34 mouse cellular contexts compared by ENCODE assay signal in the genomic region with DNA sequence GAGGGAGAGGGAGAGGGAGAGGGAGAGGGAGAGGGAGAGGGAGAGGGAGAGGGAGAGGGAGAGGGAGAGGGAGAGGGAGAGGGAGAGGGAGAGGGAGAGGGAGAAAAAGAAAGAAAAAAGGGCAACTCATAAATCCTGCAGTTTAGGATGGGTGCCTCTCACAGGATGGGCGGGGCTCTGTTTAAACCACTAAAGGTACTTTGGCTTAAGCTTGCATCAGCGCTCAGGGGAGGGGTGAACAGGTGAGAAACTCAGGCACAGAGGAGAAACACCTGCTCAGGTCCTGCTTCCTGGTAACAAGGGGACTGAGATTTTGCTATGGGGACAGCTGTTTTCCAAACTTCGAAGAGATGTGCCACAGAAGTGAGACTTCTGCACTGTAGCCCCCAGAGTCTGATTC.
A peak's percentile ranks its signal among the peaks of the same experiment; 100 is the strongest.
DNase-seq lines count a peak whose midpoint lies in the region; ATAC-seq and TF ChIP-seq lines count a peak whose summit lies in the region.
"Had no signal": no experiment of that assay in that cellular context is flagged by ENCODE, and none has a peak within 500 bp of the region (broad histone marks: within the 10 kb centered on the region; RNA-seq: fewer than 3 reads in every experiment).

No protein-coding gene starts in this region.

- TF ChIP-seq EP300 in liver, postnatal 0 days (IDR thresholded peaks at IDR 0.05; ENCODE audit: low read depth) = no peak

- ATAC-seq in forebrain, embryonic 12.5 days (ENCODE audit: low FRiP score) = no peak
- ATAC-seq in liver, embryonic 12.5 days = no peak
- no peak for ATAC-seq in liver, postnatal 0 days
- no peak for ATAC-seq in liver, embryonic 13.5 days (ENCODE audit: low read depth)
- ATAC-seq: activated CD4-positive, CD25-positive, alpha-beta regulatory T cell, adult 4 months; forebrain, embryonic 13.5 days; inflammation-experienced regulatory T-cells, adult 6 months; midbrain, embryonic 13.5 days had no signal

- no peaks in the 10 kb centered on the region for H3K27me3 ChIP-seq in forebrain, embryonic 10.5 days (ENCODE audit: poor library complexity, severe bottlenecking)
- H3K27me3 ChIP-seq in forebrain, embryonic 12.5 days = no peaks in the 10 kb centered on the region
- H3K27me3 ChIP-seq in liver, embryonic 12.5 days (replicated peaks) = 0 out of 2 replicates have a peak, but pooled peaks cover 4% of the 10 kb centered on the region
- H3K27me3 ChIP-seq in liver, postnatal 0 days (ENCODE audit: insufficient read depth, low read length) = no peaks in the 10 kb centered on the region
- no peaks in the 10 kb centered on the region for H3K27me3 ChIP-seq in liver, embryonic 13.5 days
- H3K27me3 ChIP-seq: CH12.LX; forebrain, embryonic 13.5 days; hindbrain, embryonic 15.5 days; neural tube, embryonic 15.5 days; stomach, embryonic 15.5 days had no signal

- TF ChIP-seq CTCF in liver, postnatal 0 days (IDR thresholded peaks at IDR 0.05; ENCODE audit: low read depth) = no peak

- H3K4me3 ChIP-seq in forebrain, embryonic 10.5 days = no peak overlapping the region
- no peak overlapping the region for H3K4me3 ChIP-seq in forebrain, embryonic 12.5 days (replicated peaks)
- no peak overlapping the region for H3K4me3 ChIP-seq in liver, embryonic 12.5 days
- no peak overlapping the region for H3K4me3 ChIP-seq in liver, postnatal 0 days (ENCODE audit: low read depth, low read length)
- H3K4me3 ChIP-seq in liver, embryonic 13.5 days (replicated peaks) = no peak overlapping the region
- H3K4me3 ChIP-seq: forebrain, embryonic 13.5 days; heart, embryonic 12.5 days; hindbrain, embryonic 15.5 days; limb, embryonic 13.5 days; midbrain, embryonic 13.5 days; neural tube, embryonic 15.5 days; stomach, embryonic 15.5 days had no signal

- DNase-seq in forebrain, embryonic 10.5 days (ENCODE audit: extremely low spot score, low spot score) = no peak
- no peak for DNase-seq in liver, postnatal 0 days
- no peak for DNase-seq in liver, embryonic 13.5 days
- no peak for DNase-seq in gastrocnemius, postnatal 25 days
- DNase-seq in layer of hippocampus, postnatal 14 days (ENCODE audit: low spot score in 2 of 2) = no peak
- no peak for DNase-seq in layer of hippocampus, adult 18-20 months (ENCODE audit: low spot score in 2 of 2)
- DNase-seq: adrenal gland, postnatal 10 days; cerebellum, adult 8-10 months; cerebellum, postnatal 25 days; gastrocnemius, postnatal 14 days; heart, adult 18-20 months; heart, postnatal 4 days; kidney, adult 9 months; kidney, postnatal 10 days; layer of hippocampus, adult 9-11 months; lung, adult 2 months; lung, postnatal 10 days; retina, postnatal 1 day; right cerebral cortex, postnatal 25 days; thymus, adult 2 months; thymus, postnatal 36 days had no signal

- no peak overlapping the region for H3K4me2 ChIP-seq in forebrain, embryonic 12.5 days
- H3K4me2 ChIP-seq in liver, embryonic 12.5 days = no peak overlapping the region
- H3K4me2 ChIP-seq in liver, postnatal 0 days (ENCODE audit: low read depth, low read length) = no peak overlapping the region
- H3K4me2 ChIP-seq in liver, embryonic 13.5 days = no peak overlapping the region
- H3K4me2 ChIP-seq: forebrain, embryonic 13.5 days; heart, embryonic 12.5 days; hindbrain, embryonic 15.5 days; limb, embryonic 13.5 days; midbrain, embryonic 13.5 days; neural tube, embryonic 15.5 days; stomach, embryonic 15.5 days had no signal

- peaks cover 80% of the 10 kb centered on the region for H3K4me1 ChIP-seq in forebrain, embryonic 10.5 days
- peaks cover 60% of the 10 kb centered on the region for H3K4me1 ChIP-seq in forebrain, embryonic 12.5 days
- H3K4me1 ChIP-seq in liver, embryonic 12.5 days = peaks cover 88% of the 10 kb centered on the region
- peaks cover 18% of the 10 kb centered on the region for H3K4me1 ChIP-seq in liver, postnatal 0 days (ENCODE audit: insufficient read depth)
- peaks cover 89% of the 10 kb centered on the region for H3K4me1 ChIP-seq in liver, embryonic 13.5 days (replicated peaks)

- no peak overlapping the region for H3K9ac ChIP-seq in forebrain, embryonic 12.5 days
- peak overlapping the region; percentile 79 for H3K9ac ChIP-seq in liver, embryonic 12.5 days
- no peak overlapping the region for H3K9ac ChIP-seq in liver, postnatal 0 days (replicated peaks)
- H3K9ac ChIP-seq in liver, embryonic 13.5 days = peak overlapping the region; percentile 24; the same call in 1 of the 2 replicates
- H3K9ac ChIP-seq: forebrain, embryonic 13.5 days; heart, embryonic 12.5 days; hindbrain, embryonic 15.5 days; limb, embryonic 13.5 days; midbrain, embryonic 13.5 days; neural tube, embryonic 15.5 days; stomach, embryonic 15.5 days had no signal

- H3K27ac ChIP-seq in forebrain, embryonic 10.5 days = peak overlapping the region; percentile 63
- H3K27ac ChIP-seq in forebrain, embryonic 12.5 days = no peak overlapping the region
- H3K27ac ChIP-seq in liver, embryonic 12.5 days = peak overlapping the region; percentile 99
- no peak overlapping the region for H3K27ac ChIP-seq in liver, postnatal 0 days (ENCODE audit: low read depth)
- H3K27ac ChIP-seq in liver, embryonic 13.5 days = peak overlapping the region; percentile 97
- H3K27ac ChIP-seq: forebrain, embryonic 13.5 days; hindbrain, embryonic 15.5 days; limb, embryonic 13.5 days; macrophage; midbrain, embryonic 13.5 days; neural tube, embryonic 15.5 days; stomach, embryonic 15.5 days had no signal

- H3K36me3 ChIP-seq in forebrain, embryonic 10.5 days (replicated peaks) = no peaks in the 10 kb centered on the region
- H3K36me3 ChIP-seq in forebrain, embryonic 12.5 days (replicated peaks) = no peaks in the 10 kb centered on the region
- H3K36me3 ChIP-seq in liver, embryonic 12.5 days = no peaks in the 10 kb centered on the region
- H3K36me3 ChIP-seq in liver, postnatal 0 days (replicated peaks; ENCODE audit: insufficient read depth, low read length) = no peaks in the 10 kb centered on the region
- no peaks in the 10 kb centered on the region for H3K36me3 ChIP-seq in liver, embryonic 13.5 days
- H3K36me3 ChIP-seq: heart, embryonic 12.5 days; hindbrain, embryonic 15.5 days; limb, embryonic 13.5 days; midbrain, embryonic 13.5 days; neural tube, embryonic 15.5 days; stomach, embryonic 15.5 days had no signal

- 89% methylated on average over 3 of the region's 3 CpGs for WGBS in forebrain, embryonic 10.5 days
- 89% methylated on average over 3 of the region's 3 CpGs for WGBS in forebrain, embryonic 12.5 days
- WGBS in liver, embryonic 12.5 days (ENCODE audit: insufficient replicate concordance) = 68% methylated on average over 3 of the region's 3 CpGs
- 69% methylated on average over 3 of the region's 3 CpGs for WGBS in liver, postnatal 0 days (ENCODE audit: insufficient replicate concordance)
- 79% methylated on average over 3 of the region's 3 CpGs for WGBS in liver, embryonic 13.5 days (ENCODE audit: insufficient replicate concordance)

- H3K9me3 ChIP-seq in forebrain, embryonic 10.5 days = no peaks in the 10 kb centered on the region
- no peaks in the 10 kb centered on the region for H3K9me3 ChIP-seq in forebrain, embryonic 12.5 days
- no peaks in the 10 kb centered on the region for H3K9me3 ChIP-seq in liver, embryonic 12.5 days (replicated peaks)
- H3K9me3 ChIP-seq in liver, postnatal 0 days (ENCODE audit: low read length) = no peaks in the 10 kb centered on the region
- no peaks in the 10 kb centered on the region for H3K9me3 ChIP-seq in liver, embryonic 13.5 days (replicated peaks)
- H3K9me3 ChIP-seq: forebrain, embryonic 13.5 days; heart, embryonic 12.5 days; hindbrain, embryonic 15.5 days; limb, embryonic 13.5 days; midbrain, embryonic 13.5 days; neural tube, embryonic 15.5 days; stomach, embryonic 15.5 days had no signal

Comparison
In these comparisons a context has a peak if more than half of its experiments do, and no peak if none do; other contexts are left out.
1. H3K27ac ChIP-seq: peak in forebrain, embryonic 10.5 days (single experiment), liver, embryonic 12.5 days (single experiment) and liver, embryonic 13.5 days (single experiment); none in forebrain, embryonic 12.5 days (single experiment) and liver, postnatal 0 days (single experiment).
2. H3K9ac ChIP-seq: peak in liver, embryonic 12.5 days (single experiment) and liver, embryonic 13.5 days (single experiment); none in forebrain, embryonic 12.5 days (single experiment) and liver, postnatal 0 days (single experiment).